Mouse (Mus musculus) bone marrow macrophage, adult 2 months (primary cell): Measurements from ENCODE around the gene Pebp1.

Experiments used
- CTCF ChIP-seq: IDR thresholded peaks from 2 replicates; pipeline ENCODE4 v1.5.1; 2012; ENCODE audit warnings: low read depth, mild to moderate bottlenecking, low read length, moderate library complexity
- POLR2A ChIP-seq: IDR thresholded peaks from 2 replicates; pipeline ENCODE4 v1.6.1; 2012; ENCODE audit warnings: mild to moderate bottlenecking, low read depth, low read length, borderline replicate concordance

DNA sequence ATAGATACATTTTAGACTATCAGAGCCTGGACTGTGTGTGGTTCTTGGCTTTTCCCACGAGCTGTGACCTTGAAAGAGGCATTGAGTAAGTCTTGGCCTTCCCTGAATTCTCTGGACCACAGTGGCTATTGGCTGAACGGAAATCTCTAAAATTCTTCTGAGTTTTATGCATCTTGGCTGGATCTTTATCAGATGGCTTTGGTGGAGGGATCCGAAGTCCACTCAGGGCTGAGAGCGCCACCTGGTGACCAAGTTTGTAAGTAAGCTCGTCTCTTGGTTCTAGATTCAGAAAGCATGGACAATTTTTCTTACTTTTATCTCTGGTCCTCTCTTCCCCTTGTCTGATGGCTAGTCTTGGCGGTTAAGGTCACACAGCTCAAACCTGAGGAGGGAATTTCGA, 17.5 kb upstream of the Pebp1 start:
- TF ChIP-seq POLR2A (no peak), CTCF (peak; percentile 37; the same call in 1 of the 2 replicates)
